Mouse (Mus musculus): ENCODE results near the gene Irf2.

DNA sequence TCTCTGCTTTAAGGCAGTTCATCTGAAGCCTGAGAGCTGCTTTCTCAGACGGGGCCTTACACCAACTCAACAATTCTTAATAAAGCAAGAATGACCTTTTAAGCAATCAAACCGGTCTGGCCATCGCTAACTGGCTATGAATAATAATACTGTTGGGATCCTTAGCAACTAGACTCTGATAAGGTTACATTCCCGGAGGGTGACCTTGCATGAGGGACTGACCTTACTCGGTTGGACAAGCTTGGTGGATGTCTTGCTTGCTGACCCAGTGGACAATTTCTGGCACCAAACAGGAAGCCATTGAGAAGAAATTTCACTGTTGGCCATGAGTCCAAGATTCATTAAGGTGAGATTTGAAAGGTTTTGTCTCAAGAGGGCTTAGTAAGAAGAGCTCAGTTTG is 92.4 kb downstream of the Irf2 start:
- TF ChIP-seq POLR2A (IDR thresholded peaks at IDR 0.05; ENCODE audit: insufficient read depth, low read depth, low read length) (no peak), CTCF (IDR thresholded peaks at IDR 0.05; ENCODE audit: insufficient read depth, low read depth, low read length) (no peak)

Measured in olfactory bulb, adult 2 months (tissue).